ENCODE assay signal across 23 mouse cellular contexts in the genomic region with DNA sequence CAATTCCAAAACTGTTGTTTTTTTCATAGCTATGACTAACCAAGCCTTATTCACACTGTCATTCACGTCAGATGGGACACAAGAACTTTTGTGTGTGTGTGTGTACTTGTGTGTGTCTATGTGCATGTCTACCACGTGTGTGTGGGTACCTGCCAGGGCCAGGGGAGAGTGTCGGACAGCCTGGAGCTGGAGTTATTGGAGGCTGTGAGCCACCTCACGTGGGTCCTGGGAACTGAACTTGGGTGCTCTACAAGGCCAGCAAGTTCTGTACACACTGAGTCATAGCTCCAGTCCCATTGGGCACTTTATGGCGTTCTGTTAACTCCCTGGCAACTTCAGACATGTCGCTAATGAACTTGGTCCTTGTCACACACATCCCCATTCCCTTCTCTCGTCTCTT. TPM values are rescaled to one million over a fixed set of nuclear protein-coding genes. Genes with fewer than 3 reads are reported as not detected.
DNase-seq lines count a peak whose midpoint lies in the region; ATAC-seq and TF ChIP-seq lines count a peak whose summit lies in the region.
"Had no signal": no experiment of that assay in that cellular context is flagged by ENCODE, and none has a peak within 500 bp of the region (broad histone marks: within the 10 kb centered on the region; RNA-seq: fewer than 3 reads in every experiment).

No protein-coding gene starts in this region.

- no peak overlapping the region for H3K9ac ChIP-seq in liver, adult 2 months (ENCODE audit: low read depth, low read length)
- H3K9ac ChIP-seq in liver, embryonic 12.5 days = no peak overlapping the region
- H3K9ac ChIP-seq: embryonic facial prominence, embryonic 15.5 days; hindbrain, embryonic 14.5 days; intestine, embryonic 15.5 days had no signal

- H3K4me2 ChIP-seq in liver, embryonic 12.5 days = no peak overlapping the region
- H3K4me2 ChIP-seq: embryonic facial prominence, embryonic 15.5 days; hindbrain, embryonic 14.5 days; intestine, embryonic 15.5 days had no signal

- H3K27me3 ChIP-seq in liver, adult 2 months (ENCODE audit: control insufficient read depth, insufficient read depth, low read length) = no peaks in the 10 kb centered on the region
- H3K27me3 ChIP-seq in liver, embryonic 12.5 days (replicated peaks) = no peaks in the 10 kb centered on the region
- H3K27me3 ChIP-seq in Patski = no peaks in the 10 kb centered on the region
- no peaks in the 10 kb centered on the region for H3K27me3 ChIP-seq in cerebellum, adult 2 months (ENCODE audit: control insufficient read depth, insufficient read depth, low read length)
- H3K27me3 ChIP-seq: embryonic facial prominence, embryonic 15.5 days; intestine, embryonic 15.5 days had no signal

- TF ChIP-seq POLR2A in liver, adult 2 months (IDR thresholded peaks at IDR 0.05; ENCODE audit: extremely low read depth, insufficient read depth, low read length) = no peak
- TF ChIP-seq POLR2A in cerebellum, adult 2 months (IDR thresholded peaks at IDR 0.05; ENCODE audit: borderline replicate concordance, insufficient read depth, low read length) = no peak

- no peaks in the 10 kb centered on the region for H3K36me3 ChIP-seq in liver, adult 2 months (ENCODE audit: control insufficient read depth, insufficient read depth, low read length)
- no peaks in the 10 kb centered on the region for H3K36me3 ChIP-seq in liver, embryonic 12.5 days
- H3K36me3 ChIP-seq: embryonic facial prominence, embryonic 15.5 days; forebrain, embryonic 10.5 days; intestine, embryonic 15.5 days had no signal

- H3K4me3 ChIP-seq in liver, adult 2 months (ENCODE audit: insufficient read depth, low read depth, low read length) = no peak overlapping the region
- no peak overlapping the region for H3K4me3 ChIP-seq in liver, embryonic 12.5 days
- H3K4me3 ChIP-seq in cerebellum, adult 2 months (replicated peaks; ENCODE audit: insufficient read depth, low read depth, low read length) = no peak overlapping the region
- H3K4me3 ChIP-seq: embryonic facial prominence, embryonic 15.5 days; erythroblast, embryonic 14.5 days; forebrain, embryonic 10.5 days; gastrocnemius, adult 2 months; intestine, embryonic 15.5 days had no signal

- POLR2A ChIA-PET in Patski (lab: Charles Lee) = no interaction called here

- CTCF ChIA-PET in Patski (lab: Charles Lee) = interaction anchor here (1.0 to 1.9 kb wide), 2 partner anchors 10 to 11 kb away, joined by 4 to 6 read pairs; no protein-coding TSS in a partner anchor

- H3K4me1 ChIP-seq in liver, adult 2 months (ENCODE audit: control insufficient read depth, insufficient read depth, low read length) = peaks cover 14% of the 10 kb centered on the region
- no peaks in the 10 kb centered on the region for H3K4me1 ChIP-seq in liver, embryonic 12.5 days
- H3K4me1 ChIP-seq in cerebellum, adult 2 months (ENCODE audit: control insufficient read depth, insufficient read depth, low read length) = peaks cover 5% of the 10 kb centered on the region
- H3K4me1 ChIP-seq: embryonic facial prominence, embryonic 15.5 days; intestine, embryonic 15.5 days had no signal

- TF ChIP-seq CTCF in liver, adult 2 months (IDR thresholded peaks at IDR 0.05; ENCODE audit: low read depth, low read length) = no peak
- TF ChIP-seq CTCF in Patski (IDR thresholded peaks at IDR 0.05) = no peak
- no peak for TF ChIP-seq CTCF in cerebellum, adult 2 months (IDR thresholded peaks at IDR 0.05; ENCODE audit: borderline replicate concordance, insufficient read depth, low read depth, low read length)

- no peak for ATAC-seq in liver, embryonic 12.5 days
- peak; percentile 12 for ATAC-seq in Patski
- ATAC-seq: forebrain, embryonic 14.5 days; intestine, embryonic 15.5 days had no signal

- 43% methylated on average over 7 of the region's 7 CpGs for WGBS in liver, adult 2 months
- WGBS in liver, embryonic 12.5 days (ENCODE audit: insufficient replicate concordance) = 64% methylated on average over 7 of the region's 7 CpGs
- WGBS in cerebellum, adult 2 months = 79% methylated on average over 7 of the region's 7 CpGs

- in situ Hi-C loops in Patski (cut with MboI; ENCODE audit: low pct_unique_long_range_greater_than_20kb) = no loop called here

- H3K27ac ChIP-seq in liver, adult 2 months (replicated peaks; ENCODE audit: insufficient read depth, low read depth, low read length) = no peak overlapping the region
- no peak overlapping the region for H3K27ac ChIP-seq in liver, embryonic 12.5 days
- H3K27ac ChIP-seq in cerebellum, adult 2 months (ENCODE audit: insufficient read depth, low read length) = no peak overlapping the region
- H3K27ac ChIP-seq: embryonic facial prominence, embryonic 15.5 days; forebrain, embryonic 10.5 days; gastrocnemius, adult 2 months; hindbrain, embryonic 14.5 days; intestine, embryonic 15.5 days had no signal

- peak; percentile 47 to 78 for DNase-seq in adrenal gland, adult (ENCODE audit: inconsistent age in 2 of 2, low spot score in 1 of 2)
- DNase-seq in adrenal gland, adult 8-10 months = no peak
- DNase-seq in liver, adult 2 months (ENCODE audit: extremely low read depth, low read depth, low spot score) = peak; percentile 80
- DNase-seq in Patski (ENCODE audit: low read depth, low spot score) = no peak
- no peak for DNase-seq in cerebellum, adult 2 months
- DNase-seq in thymus, postnatal 36 days = no peak
- DNase-seq: cerebellum, adult 18-20 months; cerebellum, postnatal 14 days; embryo, embryonic 11 days; gastrocnemius, adult 2 months; gastrocnemius, postnatal 36 days; heart, adult 11 months; heart, postnatal 10 days; heart, postnatal 4 days; kidney, adult 18-20 months had no signal

- peaks cover 41% of the 10 kb centered on the region; the same call in 1 of the 2 replicates for H3K79me2 ChIP-seq in liver, adult 2 months (ENCODE audit: control insufficient read depth, insufficient read depth, low read length)

- no peaks in the 10 kb centered on the region for H3K9me3 ChIP-seq in liver, embryonic 12.5 days (replicated peaks)
- H3K9me3 ChIP-seq: embryonic facial prominence, embryonic 15.5 days; forebrain, embryonic 10.5 days; intestine, embryonic 15.5 days had no signal

RNA-seq across cellular contexts. Expression of a gene that starts 45.0 kb away (rescaled TPM):
- 10 to 100 TPM; 15.8 to 26.1 (median 21.8) TPM for total RNA-seq in adrenal gland, adult 8-10 months (2022)
- total RNA-seq in liver, adult 2 months (2014; rRNA removed) = 40.9 and 47.9 TPM in 2 replicates
- 8.1 and 8.6 TPM in 2 replicates for polyA plus RNA-seq in liver, adult 2 months (2012; rRNA removed)
- polyA plus RNA-seq in liver, embryonic 12.5 days (2016; fragmentation: Nextera tagmentation; extraction: Ambion mirVana) = 1.9 and 2.0 TPM in 2 replicates
- 32.5 TPM for polyA plus RNA-seq in Patski (2021)
- polyA plus RNA-seq in cerebellum, adult 2 months (2012; rRNA removed) = 81.0 and 82.4 TPM in 2 replicates
- total RNA-seq: MEL had no signal

Comparison
In these comparisons a context has a peak if more than half of its experiments do, and no peak if none do; other contexts are left out.
1. DNase-seq: peak in adrenal gland, adult (2 of 2) and liver, adult 2 months (single experiment); none in adrenal gland, adult 8-10 months (single experiment), Patski (single experiment), cerebellum, adult 2 months (0 of 2) and thymus, postnatal 36 days (0 of 2).